Mouse (Mus musculus) lung, adult 2 months (tissue): ENCODE results near the gene Nusap1.

ENCODE experiments used
- CTCF ChIP-seq: fragments of 200-500 bp; IDR thresholded peaks from 2 replicates; pipeline ENCODE4 v1.5.1; 2011; ENCODE audit warnings: mild to moderate bottlenecking, low read length, control low read depth; ENCODE audit not compliant: insufficient read depth
- POLR2A ChIP-seq: fragments of 200-500 bp; IDR thresholded peaks from 2 replicates; pipeline ENCODE4 v1.6.1; 2011; ENCODE audit warnings: low read depth, mild to moderate bottlenecking, control low read depth, low read length, borderline replicate concordance; ENCODE audit errors: extremely low read depth

- TF ChIP-seq POLR2A (no peak), CTCF (no peak)
Measured at GRCm38 (mm10) chr2:119605361-119605973, 12.6 kb upstream of the Nusap1 start.
